Mouse (Mus musculus) heart, embryonic 13.5 days (tissue): ENCODE measurements around the gene Klhl32. TPM values are rescaled to one million over a fixed set of nuclear protein-coding genes. Genes with fewer than 3 reads are reported as not detected.

Source experiments
- ATAC-seq: fragments of 200-750 bp; cut with Nextera tagmentation; 2 replicates; pipeline ENCODE4 v1.8.0; 2017; ENCODE audit warnings: moderate TSS enrichment; ENCODE audit not compliant: insufficient number of reproducible peaks, low FRiP score, low TSS enrichment; ENCODE audit errors: extremely low read depth
- H3K27ac ChIP-seq: fragments of 300-500 bp; sonication (generic); replicated peaks from 2 replicates; pipeline ENCODE4 v1.5.1; 2015; ENCODE audit warnings: moderate library complexity, mild to moderate bottlenecking, inconsistent platforms
- H3K27me3 ChIP-seq: fragments of 300-500 bp; sonication (generic); replicated peaks from 2 replicates; pipeline ENCODE4 v1.6.1; 2015; ENCODE audit warnings: mild to moderate bottlenecking, inconsistent platforms
- H3K36me3 ChIP-seq: fragments of 300-500 bp; sonication (generic); 2 replicates; pipeline ENCODE4 v1.6.1; 2015; ENCODE audit warnings: mild to moderate bottlenecking, inconsistent platforms
- H3K4me1 ChIP-seq: fragments of 300-500 bp; sonication (generic); 2 replicates; pipeline ENCODE4 v1.6.1; 2015; ENCODE audit warnings: inconsistent platforms
- H3K4me2 ChIP-seq: fragments of 300-500 bp; sonication (generic); 2 replicates; pipeline ENCODE4 v1.6.1; 2015; ENCODE audit warnings: inconsistent platforms, mild to moderate bottlenecking, moderate library complexity
- H3K4me3 ChIP-seq: fragments of 300-500 bp; sonication (generic); 2 replicates; pipeline ENCODE4 v1.5.1; 2015; ENCODE audit warnings: moderate library complexity, mild to moderate bottlenecking, inconsistent platforms
- H3K9ac ChIP-seq: fragments of 300-500 bp; sonication (generic); 2 replicates; pipeline ENCODE4 v1.6.1; 2015; ENCODE audit warnings: inconsistent platforms, mild to moderate bottlenecking, moderate library complexity
- H3K9me3 ChIP-seq: fragments of 300-500 bp; sonication (generic); 2 replicates; pipeline ENCODE4 v1.6.1; 2016; ENCODE audit warnings: inconsistent platforms
- WGBS: fragments of 180-500 bp; shearing (Covaris S2); methylation state at CpG from one replicate; pipeline ENCODE4 v1.1.7; 2015; ENCODE audit warnings: mixed read lengths; 5-methylcytosine and 5-hydroxymethylcytosine counted together
- polyA plus RNA-seq: library from polyadenylated mRNA; unstranded; fragments of >200 nt; fragmentation: Nextera tagmentation; extraction: Ambion mirVana; gene quantifications from 2 replicates; pipeline ENCODE4 v1.2.1, GENCODE M21; 2015

The Klhl32 gene
- polyA plus RNA-seq, 1 experiment from 2014 or later = 2.9 TPM

GRCm38 (mm10) chr4:24627871-24628270 is 223.1 kb downstream of the Klhl32 start:
- Histone ChIP-seq H3K27me3 (no peaks in the 10 kb centered on the region), H3K4me2 (no peak overlapping the region; the same call in 1 of the 2 replicates), H3K36me3 (no peaks in the 10 kb centered on the region), H3K4me1 (peaks cover 35% of the 10 kb centered on the region), H3K9ac (no peak overlapping the region), H3K27ac (peak overlapping the region; percentile 43; the same call in 1 of the 2 replicates), H3K9me3 (no peaks in the 10 kb centered on the region), H3K4me3 (no peak overlapping the region)
- 17% methylated on average over 1 of the region's 1 CpGs for WGBS
- no peak for ATAC-seq

DNA sequence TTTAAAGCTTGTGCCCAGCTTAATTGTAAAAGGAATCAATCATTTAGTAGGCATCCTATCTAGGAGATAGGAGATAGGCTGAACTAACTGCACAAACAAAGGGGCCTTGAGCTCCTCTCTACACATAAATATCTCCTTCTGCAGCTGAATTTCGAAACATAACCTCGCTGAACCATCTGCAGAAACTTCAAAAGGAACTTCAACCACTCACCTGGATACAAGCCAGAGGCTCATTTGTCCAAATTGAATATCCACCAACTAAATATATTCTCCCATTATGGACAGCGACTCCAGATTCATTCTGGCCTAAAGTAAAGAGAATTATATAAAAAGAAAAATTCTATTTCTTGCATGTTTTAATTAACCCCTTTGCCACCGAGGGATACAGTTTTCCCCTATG is 224.2 kb downstream of the Klhl32 start:
- 67% methylated on average over 4 of the region's 4 CpGs for WGBS
- no peak for ATAC-seq
- H3K4me1 ChIP-seq = peaks cover 35% of the 10 kb centered on the region
- H3K27ac ChIP-seq = no peak overlapping the region
- H3K27me3 ChIP-seq = no peaks in the 10 kb centered on the region
- no peaks in the 10 kb centered on the region for H3K9me3 ChIP-seq
- no peak overlapping the region for H3K9ac ChIP-seq
- no peak overlapping the region for H3K4me2 ChIP-seq
- no peaks in the 10 kb centered on the region for H3K36me3 ChIP-seq
- no peak overlapping the region for H3K4me3 ChIP-seq

GRCm38 (mm10) chr4:24625951-24626584 is 224.9 kb downstream of the Klhl32 start:
- whole genome bisulfite sequencing = 55% methylated on average over 13 of the region's 13 CpGs
- no peak for ATAC-seq

DNA sequence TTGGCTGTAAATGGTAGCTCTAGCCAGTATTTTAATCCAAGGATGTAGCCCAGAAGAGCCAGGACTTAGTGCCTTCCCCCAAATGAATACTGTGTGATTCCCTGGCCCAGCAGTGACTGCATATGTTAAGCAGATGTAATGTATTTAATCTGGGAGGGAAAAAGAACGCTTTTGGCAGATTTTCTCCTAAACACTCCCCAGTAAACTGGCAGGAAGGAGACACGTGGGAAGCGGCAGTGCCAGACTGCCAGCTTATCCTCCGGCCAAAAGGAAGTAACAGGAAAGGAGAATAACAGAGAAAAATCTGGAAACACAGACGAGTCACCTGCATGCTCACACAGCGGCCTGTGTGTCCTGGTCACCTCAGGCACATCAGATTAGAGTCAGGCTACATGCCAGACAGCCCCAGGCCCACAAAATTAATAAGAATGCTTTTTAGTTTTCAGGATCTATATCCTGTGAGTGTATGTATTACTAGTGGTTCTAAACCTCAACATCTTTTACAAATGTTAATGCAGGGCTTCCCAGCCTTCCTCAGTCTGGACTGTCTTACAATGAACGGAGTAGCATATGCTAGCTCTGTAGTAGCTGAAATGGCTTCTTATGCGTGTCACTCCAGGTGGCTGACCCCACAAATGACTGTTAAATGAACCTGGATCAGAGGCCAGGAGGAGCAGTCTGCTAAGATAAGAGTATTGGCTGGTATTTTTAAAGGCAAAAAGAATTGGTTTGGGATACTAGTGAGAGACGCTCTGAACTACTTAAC is 229.3 kb downstream of the Klhl32 start:
- Histone ChIP-seq H3K9me3 (no peaks in the 10 kb centered on the region), H3K4me1 (peaks cover 8% of the 10 kb centered on the region), H3K9ac (no peak overlapping the region), H3K27me3 (no peaks in the 10 kb centered on the region), H3K4me3 (no peak overlapping the region), H3K27ac (no peak overlapping the region), H3K36me3 (no peaks in the 10 kb centered on the region), H3K4me2 (no peak overlapping the region)
- 63% methylated on average over 9 of the region's 9 CpGs for WGBS
- no peak for ATAC-seq

More at GRCm38 (mm10) chr4:24625951-24626584, 224.9 kb downstream of the Klhl32 start:
- H3K27ac ChIP-seq = no peak overlapping the region
- no peaks in the 10 kb centered on the region for H3K9me3 ChIP-seq
- H3K4me3 ChIP-seq = no peak overlapping the region
- H3K4me2 ChIP-seq = no peak overlapping the region
- no peaks in the 10 kb centered on the region for H3K36me3 ChIP-seq
- H3K4me1 ChIP-seq = peaks cover 35% of the 10 kb centered on the region
- H3K27me3 ChIP-seq = no peaks in the 10 kb centered on the region
- no peak overlapping the region for H3K9ac ChIP-seq

DNA sequence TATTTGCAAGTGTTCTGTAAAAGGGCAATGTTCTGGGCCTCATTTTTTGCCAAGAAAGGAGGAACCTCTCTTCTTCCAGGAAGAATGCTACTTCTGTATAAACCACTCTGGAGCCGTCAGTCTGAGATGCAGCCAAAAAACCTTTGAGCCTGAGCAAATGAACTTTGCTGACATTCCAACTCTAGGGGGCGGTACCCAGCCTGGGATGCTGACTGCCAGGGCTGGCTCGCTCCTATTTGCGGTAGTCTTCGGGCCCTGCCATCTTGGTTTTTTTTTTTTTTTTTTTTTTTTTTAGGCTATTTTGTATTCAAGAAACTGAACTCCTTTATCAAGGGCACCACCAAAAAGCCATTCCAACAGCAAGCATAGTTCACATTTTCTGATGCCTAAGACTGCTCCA is 230.5 kb downstream of the Klhl32 start:
- 74% methylated on average over 5 of the region's 5 CpGs for WGBS
- H3K36me3 ChIP-seq = no peaks in the 10 kb centered on the region
- no peak overlapping the region for H3K4me3 ChIP-seq
- H3K4me2 ChIP-seq = no peak overlapping the region
- no peak for ATAC-seq
- no peaks in the 10 kb centered on the region for H3K27me3 ChIP-seq
- no peak overlapping the region for H3K9ac ChIP-seq
- no peaks in the 10 kb centered on the region for H3K4me1 ChIP-seq
- H3K27ac ChIP-seq = no peak overlapping the region
- H3K9me3 ChIP-seq = no peaks in the 10 kb centered on the region

DNA sequence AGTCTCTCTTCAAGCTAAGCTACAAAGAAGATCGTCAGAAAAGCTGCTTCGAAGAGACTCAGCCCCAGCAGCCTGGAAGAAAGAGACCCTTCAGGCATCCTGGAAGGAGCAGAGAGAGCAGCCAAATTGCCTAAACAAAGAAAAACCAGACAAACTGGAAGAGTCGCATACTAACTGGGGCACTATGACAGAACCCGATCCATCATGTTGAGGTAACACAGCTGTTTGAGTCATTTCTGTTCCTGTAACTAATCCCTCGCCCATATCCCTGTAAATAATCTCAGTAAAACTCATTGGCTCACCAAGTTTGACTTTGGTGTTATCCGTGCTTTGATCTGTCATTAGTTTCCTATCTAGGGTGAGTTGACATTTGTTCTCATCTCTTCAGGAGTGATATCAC is 230.9 kb downstream of the Klhl32 start:
- no peaks in the 10 kb centered on the region for H3K27me3 ChIP-seq
- H3K4me2 ChIP-seq = no peak overlapping the region
- ATAC-seq = no peak
- WGBS = 68% methylated on average over 6 of the region's 6 CpGs
- H3K4me3 ChIP-seq = no peak overlapping the region
- no peaks in the 10 kb centered on the region for H3K36me3 ChIP-seq
- no peaks in the 10 kb centered on the region for H3K9me3 ChIP-seq
- no peaks in the 10 kb centered on the region for H3K4me1 ChIP-seq
- H3K9ac ChIP-seq = no peak overlapping the region
- no peak overlapping the region for H3K27ac ChIP-seq

- Histone ChIP-seq H3K4me3 (no peak overlapping the region), H3K9ac (no peak overlapping the region), H3K36me3 (peaks cover 13% of the 10 kb centered on the region), H3K4me1 (no peaks in the 10 kb centered on the region), H3K27me3 (no peaks in the 10 kb centered on the region), H3K27ac (no peak overlapping the region), H3K9me3 (no peaks in the 10 kb centered on the region), H3K4me2 (no peak overlapping the region)
- 100% methylated on average over 2 of the region's 2 CpGs for WGBS
- ATAC-seq = no peak
Observed at GRCm38 (mm10) chr4:24609564-24609963, 241.4 kb downstream of the Klhl32 start.

- H3K9me3 ChIP-seq = no peaks in the 10 kb centered on the region
- no peaks in the 10 kb centered on the region for H3K4me1 ChIP-seq
- 83% methylated on average over 3 of the region's 3 CpGs for WGBS
- ATAC-seq = no peak
- peaks cover 15% of the 10 kb centered on the region for H3K36me3 ChIP-seq
- no peak overlapping the region for H3K27ac ChIP-seq
- no peaks in the 10 kb centered on the region for H3K27me3 ChIP-seq
- no peak overlapping the region for H3K4me3 ChIP-seq
- no peak overlapping the region for H3K4me2 ChIP-seq
- H3K9ac ChIP-seq = no peak overlapping the region
Observed at GRCm38 (mm10) chr4:24609085-24609484, 241.8 kb downstream of the Klhl32 start.

DNA sequence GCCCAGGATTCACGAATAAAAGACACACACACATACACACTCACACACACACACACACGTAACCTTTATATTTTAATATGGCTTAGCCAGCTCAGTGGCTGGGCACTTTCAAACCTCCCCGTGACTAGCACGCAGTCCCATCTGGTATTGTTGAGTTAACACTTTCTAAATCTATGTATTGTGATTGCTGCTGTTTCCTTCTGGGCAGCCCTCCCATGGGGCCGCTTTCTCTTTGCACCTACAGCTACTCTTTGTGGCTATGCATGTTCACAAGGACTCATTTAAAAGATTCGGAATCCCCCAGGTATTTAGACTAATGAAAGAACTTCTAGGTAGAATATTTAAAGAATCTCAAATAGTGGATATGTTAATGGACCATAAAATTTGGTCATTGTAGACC is 249.2 kb downstream of the Klhl32 start:
- no peaks in the 10 kb centered on the region for H3K9me3 ChIP-seq
- no peak overlapping the region for H3K4me3 ChIP-seq
- H3K4me2 ChIP-seq = no peak overlapping the region
- no peak for ATAC-seq
- H3K27me3 ChIP-seq = no peaks in the 10 kb centered on the region
- peaks cover 9% of the 10 kb centered on the region for H3K4me1 ChIP-seq
- H3K9ac ChIP-seq = no peak overlapping the region
- WGBS = 92% methylated on average over 6 of the region's 6 CpGs
- H3K27ac ChIP-seq = no peak overlapping the region
- H3K36me3 ChIP-seq = peaks cover 74% of the 10 kb centered on the region

DNA sequence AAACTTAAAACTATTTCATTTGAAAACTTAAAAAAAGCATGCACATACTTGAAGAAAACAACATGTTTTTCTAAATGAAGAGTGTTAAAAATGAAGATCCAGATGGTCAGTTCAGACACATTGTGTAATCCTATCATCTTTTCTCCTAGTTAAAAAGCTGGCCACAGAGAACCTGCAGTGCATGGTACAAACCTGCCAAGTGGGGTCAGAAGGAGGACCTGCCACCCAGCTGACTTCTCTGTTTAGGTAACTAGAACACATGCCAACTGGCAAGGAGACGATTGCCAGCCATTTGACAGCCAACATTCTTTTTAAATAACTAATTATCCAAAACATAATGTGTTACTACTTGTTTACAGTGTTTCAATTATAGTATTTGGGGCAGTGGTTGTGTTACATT is 252.3 kb downstream of the Klhl32 start:
- H3K4me3 ChIP-seq = no peak overlapping the region
- ATAC-seq = no peak
- H3K4me1 ChIP-seq = peaks cover 15% of the 10 kb centered on the region
- no peak overlapping the region for H3K4me2 ChIP-seq
- 84% methylated on average over 1 of the region's 1 CpGs for WGBS
- no peaks in the 10 kb centered on the region for H3K27me3 ChIP-seq
- H3K27ac ChIP-seq = no peak overlapping the region
- peaks cover 58% of the 10 kb centered on the region for H3K36me3 ChIP-seq
- H3K9ac ChIP-seq = no peak overlapping the region
- no peaks in the 10 kb centered on the region for H3K9me3 ChIP-seq

GRCm38 (mm10) chr4:24596942-24597611 is 253.8 kb downstream of the Klhl32 start:
- ATAC-seq = no peak
- Histone ChIP-seq H3K9me3 (no peaks in the 10 kb centered on the region), H3K9ac (no peak overlapping the region), H3K27me3 (no peaks in the 10 kb centered on the region), H3K27ac (no peak overlapping the region), H3K36me3 (peaks cover 49% of the 10 kb centered on the region), H3K4me1 (peaks cover 15% of the 10 kb centered on the region), H3K4me3 (no peak overlapping the region), H3K4me2 (no peak overlapping the region)
- WGBS = 43% methylated on average over 6 of the region's 6 CpGs
